Mouse (Mus musculus): Measurements from ENCODE around the gene Rpa1. TPM values are rescaled to one million over a fixed set of nuclear protein-coding genes. Genes with fewer than 3 reads are reported as not detected.

Gene Rpa1
- polyA plus RNA-seq, 1 experiment from 2014 or later, result 74.2 TPM

- Histone ChIP-seq H3K36me3 (ENCODE audit: control insufficient read depth, insufficient read depth, low read length) (no peaks in the 10 kb centered on the region), H3K4me3 (ENCODE audit: low read depth, low read length) (no peak overlapping the region), H3K9me3 (replicated peaks; ENCODE audit: control insufficient read depth, low read length) (no peaks in the 10 kb centered on the region), H3K4me1 (ENCODE audit: control insufficient read depth, insufficient read depth, low read length) (peaks cover 19% of the 10 kb centered on the region), H3K9ac (ENCODE audit: low read length) (no peak overlapping the region), H3K27ac (ENCODE audit: low read depth, low read length) (peak overlapping the region; percentile 33; the same call in 1 of the 2 replicates), H3K27me3 (replicated peaks; ENCODE audit: control insufficient read depth, insufficient read depth, low read length) (0 out of 2 replicates have a peak, but pooled peaks cover 3% of the 10 kb centered on the region), H3K4me2 (ENCODE audit: low read length) (no peak overlapping the region)
- 66% methylated on average over 9 of the region's 9 CpGs for WGBS
- DNase-seq (ENCODE audit: low spot score) (no peak), ATAC-seq (no peak)
These were observed 80.3 kb downstream of the Rpa1 start for GRCm38 (mm10) chr11:75267826-75268281.

GRCm38 (mm10) chr11:75265545-75265944, 82.6 kb downstream of the Rpa1 start:
- no peaks in the 10 kb centered on the region for H3K36me3 ChIP-seq (ENCODE audit: control insufficient read depth, insufficient read depth, low read length)
- ATAC-seq, result no peak
- WGBS, result 70% methylated on average over 15 of the region's 15 CpGs

GRCm38 (mm10) chr11:75264550-75264949, 83.6 kb downstream of the Rpa1 start:
- no peaks in the 10 kb centered on the region for H3K9me3 ChIP-seq (replicated peaks; ENCODE audit: control insufficient read depth, low read length)
- no peak overlapping the region for H3K9ac ChIP-seq (ENCODE audit: low read length)
- H3K36me3 ChIP-seq (ENCODE audit: control insufficient read depth, insufficient read depth, low read length), result no peaks in the 10 kb centered on the region
- WGBS, result 88% methylated on average over 6 of the region's 6 CpGs
- ATAC-seq (no peak), DNase-seq (ENCODE audit: low spot score) (no peak)
- no peaks in the 10 kb centered on the region for H3K27me3 ChIP-seq (replicated peaks; ENCODE audit: control insufficient read depth, insufficient read depth, low read length)
- H3K4me2 ChIP-seq (ENCODE audit: low read length), result no peak overlapping the region
- H3K27ac ChIP-seq (ENCODE audit: low read depth, low read length), result no peak overlapping the region
- no peak overlapping the region for H3K4me3 ChIP-seq (ENCODE audit: low read depth, low read length)
- peaks cover 27% of the 10 kb centered on the region for H3K4me1 ChIP-seq (ENCODE audit: control insufficient read depth, insufficient read depth, low read length)

More at GRCm38 (mm10) chr11:75265545-75265944, 82.6 kb downstream of the Rpa1 start:
- peaks cover 27% of the 10 kb centered on the region for H3K4me1 ChIP-seq (ENCODE audit: control insufficient read depth, insufficient read depth, low read length)
- H3K27ac ChIP-seq (ENCODE audit: low read depth, low read length), result no peak overlapping the region
- no peak overlapping the region for H3K4me3 ChIP-seq (ENCODE audit: low read depth, low read length)
- H3K9ac ChIP-seq (ENCODE audit: low read length), result no peak overlapping the region
- no peaks in the 10 kb centered on the region for H3K9me3 ChIP-seq (replicated peaks; ENCODE audit: control insufficient read depth, low read length)
- H3K27me3 ChIP-seq (replicated peaks; ENCODE audit: control insufficient read depth, insufficient read depth, low read length), result 0 out of 2 replicates have a peak, but pooled peaks cover 3% of the 10 kb centered on the region
- DNase-seq (ENCODE audit: low spot score), result no peak
- H3K4me2 ChIP-seq (ENCODE audit: low read length), result no peak overlapping the region

GRCm38 (mm10) chr11:75263964-75264312, 84.2 kb downstream of the Rpa1 start:
- Histone ChIP-seq H3K4me1 (ENCODE audit: control insufficient read depth, insufficient read depth, low read length) (peaks cover 27% of the 10 kb centered on the region), H3K27ac (ENCODE audit: low read depth, low read length) (peak overlapping the region; percentile 55; the same call in 1 of the 2 replicates), H3K4me3 (ENCODE audit: low read depth, low read length) (no peak overlapping the region), H3K9ac (ENCODE audit: low read length) (no peak overlapping the region), H3K9me3 (replicated peaks; ENCODE audit: control insufficient read depth, low read length) (no peaks in the 10 kb centered on the region), H3K4me2 (ENCODE audit: low read length) (no peak overlapping the region), H3K36me3 (ENCODE audit: control insufficient read depth, insufficient read depth, low read length) (no peaks in the 10 kb centered on the region), H3K27me3 (replicated peaks; ENCODE audit: control insufficient read depth, insufficient read depth, low read length) (no peaks in the 10 kb centered on the region)
- ATAC-seq (peak; percentile 51), DNase-seq (ENCODE audit: low spot score) (peak; percentile 58)
- 20% methylated on average over 6 of the region's 6 CpGs for WGBS

GRCm38 (mm10) chr11:75263274-75263963, 84.7 kb downstream of the Rpa1 start:
- DNase-seq (ENCODE audit: low spot score), result no peak
- H3K4me2 ChIP-seq (ENCODE audit: low read length), result no peak overlapping the region
- ATAC-seq, result 0 out of 2 replicates have a peak, but pooled peaks have one; percentile 35
- no peaks in the 10 kb centered on the region for H3K36me3 ChIP-seq (ENCODE audit: control insufficient read depth, insufficient read depth, low read length)
- H3K27me3 ChIP-seq (replicated peaks; ENCODE audit: control insufficient read depth, insufficient read depth, low read length), result no peaks in the 10 kb centered on the region
- no peak overlapping the region for H3K9ac ChIP-seq (ENCODE audit: low read length)
- no peak overlapping the region for H3K4me3 ChIP-seq (ENCODE audit: low read depth, low read length)
- H3K4me1 ChIP-seq (ENCODE audit: control insufficient read depth, insufficient read depth, low read length), result peaks cover 27% of the 10 kb centered on the region
- H3K9me3 ChIP-seq (replicated peaks; ENCODE audit: control insufficient read depth, low read length), result no peaks in the 10 kb centered on the region
- 40% methylated on average over 15 of the region's 15 CpGs for WGBS
- H3K27ac ChIP-seq (ENCODE audit: low read depth, low read length), result peak overlapping the region; percentile 55

GRCm38 (mm10) chr11:75262791-75263190, 85.3 kb downstream of the Rpa1 start:
- Histone ChIP-seq H3K4me2 (ENCODE audit: low read length) (no peak overlapping the region), H3K27ac (ENCODE audit: low read depth, low read length) (peak overlapping the region; percentile 55; the same call in 1 of the 2 replicates), H3K9ac (ENCODE audit: low read length) (no peak overlapping the region), H3K4me3 (ENCODE audit: low read depth, low read length) (no peak overlapping the region), H3K36me3 (ENCODE audit: control insufficient read depth, insufficient read depth, low read length) (no peaks in the 10 kb centered on the region), H3K27me3 (replicated peaks; ENCODE audit: control insufficient read depth, insufficient read depth, low read length) (no peaks in the 10 kb centered on the region), H3K4me1 (ENCODE audit: control insufficient read depth, insufficient read depth, low read length) (peaks cover 27% of the 10 kb centered on the region), H3K9me3 (replicated peaks; ENCODE audit: control insufficient read depth, low read length) (no peaks in the 10 kb centered on the region)
- 63% methylated on average over 5 of the region's 5 CpGs for WGBS
- no peak for DNase-seq (ENCODE audit: low spot score)
- no peak for ATAC-seq

- 86% methylated on average over 3 of the region's 3 CpGs for WGBS
- no peak overlapping the region for H3K9ac ChIP-seq (ENCODE audit: low read length)
- H3K27ac ChIP-seq (ENCODE audit: low read depth, low read length), result no peak overlapping the region
- no peak overlapping the region for H3K4me2 ChIP-seq (ENCODE audit: low read length)
- no peaks in the 10 kb centered on the region for H3K27me3 ChIP-seq (replicated peaks; ENCODE audit: control insufficient read depth, insufficient read depth, low read length)
- ATAC-seq, result no peak
- no peaks in the 10 kb centered on the region for H3K36me3 ChIP-seq (ENCODE audit: control insufficient read depth, insufficient read depth, low read length)
- no peaks in the 10 kb centered on the region for H3K9me3 ChIP-seq (replicated peaks; ENCODE audit: control insufficient read depth, low read length)
- DNase-seq (ENCODE audit: low spot score), result no peak
- H3K4me1 ChIP-seq (ENCODE audit: control insufficient read depth, insufficient read depth, low read length), result peaks cover 27% of the 10 kb centered on the region
- H3K4me3 ChIP-seq (ENCODE audit: low read depth, low read length), result no peak overlapping the region
These were observed 85.9 kb downstream of the Rpa1 start for GRCm38 (mm10) chr11:75262181-75262580.

GRCm38 (mm10) chr11:75261730-75262129, 86.4 kb downstream of the Rpa1 start:
- Histone ChIP-seq H3K27ac (ENCODE audit: low read depth, low read length) (no peak overlapping the region), H3K4me1 (ENCODE audit: control insufficient read depth, insufficient read depth, low read length) (peaks cover 27% of the 10 kb centered on the region), H3K27me3 (replicated peaks; ENCODE audit: control insufficient read depth, insufficient read depth, low read length) (no peaks in the 10 kb centered on the region), H3K4me3 (ENCODE audit: low read depth, low read length) (no peak overlapping the region), H3K9ac (ENCODE audit: low read length) (no peak overlapping the region), H3K4me2 (ENCODE audit: low read length) (no peak overlapping the region), H3K9me3 (replicated peaks; ENCODE audit: control insufficient read depth, low read length) (no peaks in the 10 kb centered on the region), H3K36me3 (ENCODE audit: control insufficient read depth, insufficient read depth, low read length) (no peaks in the 10 kb centered on the region)
- 45% methylated on average over 4 of the region's 4 CpGs for WGBS
- peak; percentile 54 for DNase-seq (ENCODE audit: low spot score)
- 0 out of 2 replicates have a peak, but pooled peaks have one; percentile 16 for ATAC-seq

- Histone ChIP-seq H3K9me3 (replicated peaks; ENCODE audit: control insufficient read depth, low read length) (no peaks in the 10 kb centered on the region), H3K27me3 (replicated peaks; ENCODE audit: control insufficient read depth, insufficient read depth, low read length) (no peaks in the 10 kb centered on the region), H3K9ac (ENCODE audit: low read length) (no peak overlapping the region), H3K27ac (ENCODE audit: low read depth, low read length) (no peak overlapping the region), H3K4me3 (ENCODE audit: low read depth, low read length) (no peak overlapping the region), H3K4me1 (ENCODE audit: control insufficient read depth, insufficient read depth, low read length) (peaks cover 27% of the 10 kb centered on the region), H3K4me2 (ENCODE audit: low read length) (no peak overlapping the region), H3K36me3 (ENCODE audit: control insufficient read depth, insufficient read depth, low read length) (no peaks in the 10 kb centered on the region)
- DNase-seq (ENCODE audit: low spot score) (no peak), ATAC-seq (no peak)
- WGBS, result 95% methylated on average over 2 of the region's 2 CpGs
These were observed 87.1 kb downstream of the Rpa1 start for GRCm38 (mm10) chr11:75261016-75261415.
